Mouse (Mus musculus) cortical plate, adult 2 months (tissue): ENCODE results near the gene Gm26657. TPM values are rescaled to one million over a fixed set of nuclear protein-coding genes. Genes with fewer than 3 reads are reported as not detected.

Experiments used
- H3K27ac ChIP-seq: fragments of 200-500 bp; 2 replicates; pipeline ENCODE4 v1.5.1; 2012; ENCODE audit warnings: low read length, control low read depth, inconsistent platforms; ENCODE audit not compliant: insufficient read depth
- H3K4me1 ChIP-seq: fragments of 200-500 bp; 2 replicates; pipeline ENCODE4 v1.6.1; 2011; ENCODE audit warnings: low read length; ENCODE audit not compliant: control insufficient read depth, insufficient read depth
- H3K4me3 ChIP-seq: fragments of 200-500 bp; 2 replicates; pipeline ENCODE4 v1.5.1; 2011; ENCODE audit warnings: mild to moderate bottlenecking, low read length, control low read depth; ENCODE audit not compliant: insufficient read depth
- CTCF ChIP-seq: fragments of 200-500 bp; IDR thresholded peaks from 2 replicates; pipeline ENCODE4 v1.5.1; 2011; ENCODE audit warnings: mild to moderate bottlenecking, control low read depth, low read length; ENCODE audit not compliant: insufficient read depth; ENCODE audit errors: extremely low read depth
- POLR2A ChIP-seq: fragments of 200-500 bp; IDR thresholded peaks from 2 replicates; pipeline ENCODE4 v1.6.1; 2011; ENCODE audit warnings: mild to moderate bottlenecking, low read length, control low read depth; ENCODE audit not compliant: insufficient read depth; ENCODE audit errors: extremely low read depth
- polyA plus RNA-seq: library from polyadenylated mRNA; depleted of rRNA; stranded (reverse); fragments of >200 nt; gene quantifications from 2 replicates; pipeline ENCODE4 v1.2.3, GENCODE M21; 2012; rRNA removed

The Gm26657 gene
- polyA plus RNA-seq, 1 experiment = not detected

GRCm38 (mm10) chr4:56756021-56756420, 16.2 kb downstream of the Gm26657 start:
- H3K27ac ChIP-seq = no peak overlapping the region
- no peaks in the 10 kb centered on the region for H3K4me1 ChIP-seq
- H3K4me3 ChIP-seq = no peak overlapping the region
- TF ChIP-seq CTCF = no peak
- no peak for TF ChIP-seq POLR2A

- no peak overlapping the region for H3K27ac ChIP-seq
- no peak for TF ChIP-seq POLR2A
- no peak for TF ChIP-seq CTCF
- no peak overlapping the region for H3K4me3 ChIP-seq
Observed at GRCm38 (mm10) chr4:56756966-56757600, 17.2 kb downstream of the Gm26657 start.

DNA sequence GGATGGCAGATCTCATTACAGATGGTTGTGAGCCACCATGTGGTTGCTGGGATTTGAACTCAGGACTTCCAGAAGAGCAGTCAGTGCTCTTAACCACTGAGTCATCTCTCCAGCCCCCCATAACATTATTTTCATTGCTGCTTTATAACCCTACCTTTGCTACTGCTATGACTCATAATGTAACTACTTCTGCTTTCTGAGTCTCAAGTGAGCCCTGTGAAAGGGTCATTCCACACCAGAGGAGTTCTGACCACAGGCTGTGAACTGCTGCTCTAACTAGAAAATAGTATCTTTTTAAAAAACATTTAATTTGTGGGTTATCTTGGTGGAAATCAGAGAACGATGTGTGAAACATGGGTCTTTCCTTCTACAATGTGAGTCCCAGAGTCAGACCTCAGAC, 17.8 kb downstream of the Gm26657 start:
- no peak overlapping the region for H3K4me3 ChIP-seq
- no peak overlapping the region for H3K27ac ChIP-seq
- H3K4me1 ChIP-seq = no peaks in the 10 kb centered on the region; the same call in 1 of the 2 replicates
- TF ChIP-seq POLR2A = no peak

More at GRCm38 (mm10) chr4:56756966-56757600, 17.2 kb downstream of the Gm26657 start:
- H3K4me1 ChIP-seq = no peaks in the 10 kb centered on the region

- Histone ChIP-seq H3K4me1 (no peaks in the 10 kb centered on the region), H3K27ac (no peak overlapping the region), H3K4me3 (no peak overlapping the region)
- TF ChIP-seq POLR2A (no peak), CTCF (no peak)
Observed at GRCm38 (mm10) chr4:56767861-56768284, 28.0 kb downstream of the Gm26657 start.

DNA sequence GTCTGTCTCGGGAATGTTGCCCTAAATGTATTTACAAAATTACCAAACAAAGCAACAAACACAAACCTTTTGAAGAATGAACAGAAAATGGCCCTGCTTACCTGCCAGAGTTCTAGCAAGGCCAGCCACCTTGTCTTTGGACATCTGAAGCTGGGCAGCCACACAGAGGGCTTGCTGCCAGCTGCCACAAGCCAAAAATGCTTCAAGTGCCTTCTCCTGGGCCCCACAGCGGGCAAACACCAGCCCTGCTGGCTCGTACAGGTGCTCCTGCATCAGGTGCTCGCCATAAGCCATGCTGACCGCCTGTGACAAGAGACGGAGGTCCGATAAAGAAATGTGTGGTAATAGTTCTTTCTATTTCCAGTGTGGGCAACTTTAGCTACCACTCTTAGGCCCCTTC, 29.0 kb downstream of the Gm26657 start:
- H3K27ac ChIP-seq = no peak overlapping the region
- no peak overlapping the region for H3K4me3 ChIP-seq
- H3K4me1 ChIP-seq = no peaks in the 10 kb centered on the region
- no peak for TF ChIP-seq POLR2A
- TF ChIP-seq CTCF = no peak

DNA sequence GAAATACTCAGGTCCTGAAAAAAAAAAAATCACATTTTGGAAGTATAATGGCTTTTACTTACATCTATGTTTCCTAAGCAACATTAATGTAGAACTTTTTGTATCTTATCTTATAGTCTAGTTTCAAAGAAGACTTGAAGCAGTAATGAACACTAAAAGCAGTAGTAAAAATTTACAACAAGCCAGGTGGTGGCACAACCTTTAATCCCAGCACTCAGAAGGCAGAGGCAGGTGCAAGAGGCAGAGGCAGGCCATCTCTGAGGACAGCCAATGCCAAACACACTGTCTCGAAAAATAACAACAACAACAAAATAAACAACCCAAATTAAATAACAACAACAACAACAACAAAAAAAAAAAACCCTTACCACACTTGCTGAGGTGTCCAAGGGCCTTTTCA, 31.2 kb downstream of the Gm26657 start:
- Histone ChIP-seq H3K4me3 (no peak overlapping the region), H3K4me1 (no peaks in the 10 kb centered on the region), H3K27ac (no peak overlapping the region)
- TF ChIP-seq CTCF (no peak), POLR2A (no peak)

Other genes starting within 250 kb of the Gm26657 start
- 0.11 and 0.17 TPM in 2 replicates for gene Actl7b, start 1.4 kb downstream of the Gm26657 start, polyA plus RNA-seq
- not detected in 2 replicates for gene Actl7a, start 3.3 kb downstream of the Gm26657 start, polyA plus RNA-seq
- gene Elp1, start 62.3 kb downstream of the Gm26657 start, polyA plus RNA-seq = 70.7 and 71.5 TPM in 2 replicates
- gene Fam206a, start 62.3 kb downstream of the Gm26657 start, polyA plus RNA-seq = 12.4 and 12.6 TPM in 2 replicates
- 22.2 and 26.1 TPM in 2 replicates for gene Ctnnal1, start 125.1 kb downstream of the Gm26657 start, polyA plus RNA-seq
- 17.4 and 17.5 TPM in 2 replicates for gene Tmem245, start 207.4 kb downstream of the Gm26657 start, polyA plus RNA-seq